Mouse (Mus musculus): ENCODE data around the gene Frmpd3.
A peak's percentile ranks its signal among the peaks of the same experiment; 100 is the strongest.

The Frmpd3 gene

DNA sequence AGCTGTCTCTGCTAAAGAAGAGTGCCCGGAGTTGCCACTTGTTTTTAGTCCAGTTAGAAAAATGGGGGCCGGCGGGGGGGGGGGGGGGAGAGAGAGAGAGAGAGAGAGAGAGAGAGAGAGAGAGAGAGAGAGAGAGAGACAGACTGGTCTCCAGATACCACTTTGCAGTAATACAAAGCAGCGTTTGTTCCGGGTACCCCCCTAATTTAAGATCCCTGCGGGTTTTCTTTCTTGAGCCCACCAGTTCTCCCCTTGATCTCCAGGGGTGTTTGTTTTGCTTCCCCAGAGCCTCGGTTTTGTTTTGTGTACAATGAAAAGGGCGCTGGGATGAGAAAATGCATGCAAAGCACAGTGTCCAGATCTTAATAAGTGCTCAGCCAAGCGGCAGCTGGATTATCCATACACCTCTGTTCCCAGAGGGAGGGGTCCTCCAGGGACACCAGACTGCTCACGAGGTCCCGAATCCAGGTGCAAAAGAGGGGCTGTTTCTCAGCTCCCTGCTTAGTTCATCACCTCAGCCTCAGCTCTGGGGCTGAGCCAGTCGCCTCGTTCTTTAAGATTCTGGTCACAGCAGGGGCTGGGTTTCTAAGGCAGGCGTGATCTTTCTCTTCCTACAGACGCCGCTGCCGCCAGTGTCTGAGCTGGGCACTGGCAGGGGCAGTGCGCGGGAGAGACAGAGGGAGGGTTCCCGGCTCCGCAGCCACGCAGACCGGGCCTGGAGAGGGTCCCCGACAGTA lies at the start of gene Frmpd3:
TSS of gene Frmpd3 (plus strand) at position 608 of the 737 bp plus-strand sequence.
- DNase-seq = no peak

DNA sequence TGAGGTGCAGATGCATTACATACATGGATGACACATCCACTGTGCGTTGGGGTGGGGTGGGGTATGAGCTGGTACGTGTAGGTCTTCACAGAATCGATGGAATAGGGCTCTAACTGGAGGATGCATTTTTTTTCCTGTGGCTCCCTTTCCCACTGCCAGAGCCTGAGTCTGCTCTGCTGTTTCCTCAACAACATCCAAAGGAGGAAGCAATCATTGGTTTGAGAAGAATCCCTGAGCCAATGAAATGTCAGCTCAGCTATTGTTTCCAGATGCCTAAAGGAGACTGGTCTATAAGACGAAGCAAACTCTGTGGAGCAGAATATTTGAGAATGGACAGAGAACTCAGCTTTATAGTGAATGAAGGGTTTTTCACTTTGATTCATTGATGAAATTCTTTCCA lies 38.3 kb upstream of the Frmpd3 start:
- no peak for DNase-seq

DNA sequence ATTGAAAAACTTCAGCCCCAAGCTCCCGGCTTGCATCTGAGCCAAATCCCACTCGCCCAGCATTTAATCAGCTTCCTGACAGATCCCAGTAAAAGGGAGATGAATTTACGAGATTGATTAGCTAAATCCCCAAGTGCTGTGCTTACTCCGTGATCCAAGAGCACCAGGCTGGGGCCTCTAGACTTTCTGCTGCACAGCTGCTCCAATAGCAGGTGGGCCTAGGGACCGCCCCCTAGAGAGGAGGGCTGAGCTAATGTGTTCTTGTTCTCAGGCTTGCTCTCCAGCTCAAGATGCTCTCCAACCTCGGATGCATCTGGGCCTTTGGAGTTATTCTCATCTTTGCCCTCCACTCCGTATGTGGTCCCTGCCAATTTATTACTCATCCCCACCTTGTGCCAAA lies 36.4 kb upstream of the Frmpd3 start:
- DNase-seq = no peak

DNA sequence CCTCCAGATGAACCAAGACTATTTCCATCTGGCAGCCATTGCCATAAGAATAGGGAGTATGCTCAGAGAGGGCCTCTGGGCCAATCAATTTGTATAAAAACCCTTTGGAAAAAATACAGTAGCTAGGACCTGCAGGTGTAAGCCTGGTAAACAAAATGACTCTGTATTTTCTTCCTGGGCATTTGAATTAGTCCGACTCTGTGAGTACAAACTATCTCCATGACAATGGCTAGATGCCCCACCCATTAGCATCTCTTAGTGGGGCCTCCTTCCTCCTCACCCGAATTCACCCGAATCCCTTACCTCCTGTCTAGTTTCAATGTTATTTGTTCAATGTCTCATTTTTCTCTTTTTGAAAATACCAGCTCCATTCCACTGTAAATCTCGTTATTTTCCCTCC lies 24.1 kb upstream of the Frmpd3 start:
- no peak for DNase-seq

DNA sequence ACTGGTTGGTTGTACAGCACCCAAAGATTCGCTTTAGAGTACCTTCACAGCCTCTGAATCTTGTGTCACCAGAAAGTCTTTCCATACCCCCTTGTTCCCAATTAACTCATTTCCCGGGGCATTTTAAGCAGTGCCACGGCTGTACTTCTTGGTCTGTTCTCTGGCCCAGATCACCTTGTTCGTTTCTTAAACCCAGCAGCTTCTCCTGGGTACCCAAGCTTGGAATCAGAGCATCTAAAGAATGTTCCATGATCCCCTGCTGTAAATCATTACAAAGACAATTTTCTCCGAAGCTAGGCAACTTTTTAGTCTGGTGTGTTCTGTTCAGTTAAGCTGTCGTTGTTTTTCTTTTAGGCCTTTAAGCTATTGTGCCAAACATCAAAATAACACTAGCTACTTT lies 22.9 kb upstream of the Frmpd3 start:
- DNase-seq = peak; percentile 60

DNA sequence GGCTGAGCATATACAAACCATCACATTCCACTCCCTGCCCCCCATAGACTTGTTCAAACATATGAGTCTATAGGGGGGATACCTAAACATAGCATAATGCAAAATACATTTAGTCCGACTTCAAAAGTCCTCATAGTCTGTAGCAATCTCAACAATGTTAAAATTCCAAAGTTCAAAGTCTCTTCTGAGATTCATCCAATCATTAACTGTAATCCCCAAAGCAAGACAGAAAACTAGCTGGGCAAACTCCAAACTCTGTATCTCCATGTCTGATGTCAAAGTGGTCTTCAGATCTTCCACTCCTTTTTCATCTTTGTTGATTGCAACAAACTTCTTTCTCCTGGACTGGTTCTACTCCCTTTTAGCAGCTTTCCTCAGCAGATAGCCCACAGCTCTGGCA lies 21.4 kb upstream of the Frmpd3 start:
- peak; percentile 59 for DNase-seq

DNA sequence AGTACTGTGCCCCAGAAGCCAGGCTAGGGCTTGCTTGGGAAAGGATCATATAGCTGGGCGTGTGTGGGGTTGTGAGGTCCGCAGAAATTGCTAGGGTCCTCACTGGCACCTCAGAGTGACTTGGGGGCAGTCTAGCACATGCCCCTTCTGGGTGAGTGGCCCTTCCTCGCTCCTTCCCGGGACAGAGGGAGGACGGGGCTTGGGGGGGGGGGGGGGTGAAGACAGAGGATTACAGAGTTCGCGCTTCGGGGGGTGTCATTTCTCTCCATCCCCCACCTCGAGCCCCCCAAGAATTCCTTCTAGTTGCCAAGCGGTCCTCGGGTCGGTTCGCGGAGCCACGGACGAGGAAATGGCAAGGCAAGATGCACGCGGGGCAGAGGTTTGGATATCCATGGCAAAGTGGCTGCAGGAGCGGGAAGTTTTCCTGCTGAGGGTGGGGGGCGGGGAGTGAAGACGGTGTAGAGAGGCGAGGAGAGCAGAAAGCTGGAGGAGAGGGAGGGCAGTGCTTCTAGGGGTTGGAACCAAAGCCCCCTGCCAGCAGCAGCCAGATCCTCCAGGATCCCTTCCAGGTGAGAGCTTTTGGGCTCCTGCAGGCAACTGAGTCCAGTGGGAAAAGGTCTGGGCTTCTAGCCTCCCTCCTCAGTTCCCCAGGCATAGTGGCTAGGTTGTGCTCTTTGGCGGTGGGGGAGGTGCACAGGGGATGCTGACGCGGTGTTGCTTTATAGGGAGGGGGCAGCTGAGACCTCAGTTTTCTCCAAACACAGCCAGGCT lies 515 bp downstream of the Frmpd3 start:
- no peak for DNase-seq

- DNase-seq = no peak
Measured at GRCm38 (mm10) chrX:140375628-140376027, 33.6 kb downstream of the Frmpd3 start.

DNA sequence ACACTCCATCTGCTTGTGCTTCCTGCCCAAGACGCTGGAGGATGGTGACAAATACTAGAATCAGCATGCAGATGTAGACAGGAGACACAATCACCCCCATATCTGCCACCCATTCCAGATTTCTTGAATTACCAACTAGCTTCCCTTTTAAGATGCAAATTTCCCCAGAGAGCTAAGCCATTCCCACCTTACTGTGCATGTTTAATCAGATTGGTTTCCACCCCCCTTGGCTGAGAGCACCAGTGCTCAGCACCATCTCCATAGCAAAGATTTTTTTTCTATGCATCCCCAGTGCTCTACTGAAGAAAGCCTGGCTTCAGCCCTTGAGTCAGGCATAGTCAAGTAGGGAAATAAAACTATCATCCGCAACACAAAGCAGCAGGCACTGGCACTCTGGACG lies 57.9 kb downstream of the Frmpd3 start:
- no peak for DNase-seq

DNA sequence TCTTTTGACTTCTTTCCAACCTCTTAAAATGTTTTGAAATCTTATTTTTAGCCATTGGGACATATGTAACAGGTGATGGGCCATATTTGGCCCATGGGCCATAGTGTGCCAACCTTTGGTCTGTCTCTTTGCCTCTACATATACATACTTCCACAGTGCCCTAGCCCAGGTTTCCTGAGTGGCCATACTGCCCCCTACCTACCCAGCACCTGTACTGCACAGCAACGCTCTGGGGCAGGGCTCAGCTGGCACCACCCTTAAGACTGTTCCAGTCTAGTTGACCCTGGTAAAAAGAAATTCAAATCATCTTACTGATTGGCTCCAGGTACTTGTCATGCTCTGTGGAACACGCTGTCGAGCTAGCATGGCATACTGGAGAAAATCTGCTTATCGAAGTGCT lies 60.8 kb downstream of the Frmpd3 start:
- DNase-seq = peak; percentile 27

GRCm38 (mm10) chrX:140406079-140406478 lies 64.0 kb downstream of the Frmpd3 start:
- no peak for DNase-seq

GRCm38 (mm10) chrX:140406501-140406900 lies 64.4 kb downstream of the Frmpd3 start:
- DNase-seq = peak; percentile 57

- DNase-seq = no peak
Measured at GRCm38 (mm10) chrX:140407593-140407992, 65.5 kb downstream of the Frmpd3 start.

GRCm38 (mm10) chrX:140418467-140418866 lies 76.4 kb downstream of the Frmpd3 start:
- DNase-seq = no peak

- DNase-seq = no peak
Measured at GRCm38 (mm10) chrX:140427124-140427523, 85.1 kb downstream of the Frmpd3 start.

DNA sequence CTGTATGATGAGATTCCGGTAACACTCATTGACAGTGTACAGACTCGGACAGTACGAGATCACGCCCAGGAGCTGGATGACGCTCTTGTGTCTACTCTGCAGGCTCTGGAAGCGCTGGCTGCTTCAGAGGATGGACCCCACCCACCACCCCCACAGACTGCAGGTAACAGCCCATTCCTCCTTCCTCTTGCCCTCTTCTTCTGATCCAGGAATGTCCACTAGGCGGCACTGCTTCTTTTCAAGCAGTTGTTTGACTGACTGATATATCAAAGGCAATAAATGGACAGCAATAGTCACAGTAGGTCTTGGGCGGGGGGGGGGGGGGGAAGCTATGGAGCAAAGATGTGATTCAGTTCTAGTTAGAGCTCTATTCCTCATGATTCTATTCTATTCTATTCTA lies 86.2 kb downstream of the Frmpd3 start:
- peak; percentile 31 for DNase-seq

- no peak for DNase-seq
Measured at GRCm38 (mm10) chrX:140429985-140430384, 87.9 kb downstream of the Frmpd3 start.

- DNase-seq = no peak
Measured at GRCm38 (mm10) chrX:140430506-140430905, 88.4 kb downstream of the Frmpd3 start.

- DNase-seq = no peak
Measured at GRCm38 (mm10) chrX:140431981-140432380, 89.9 kb downstream of the Frmpd3 start.

- DNase-seq = no peak
Measured at GRCm38 (mm10) chrX:140432786-140433185, 90.7 kb downstream of the Frmpd3 start.

DNA sequence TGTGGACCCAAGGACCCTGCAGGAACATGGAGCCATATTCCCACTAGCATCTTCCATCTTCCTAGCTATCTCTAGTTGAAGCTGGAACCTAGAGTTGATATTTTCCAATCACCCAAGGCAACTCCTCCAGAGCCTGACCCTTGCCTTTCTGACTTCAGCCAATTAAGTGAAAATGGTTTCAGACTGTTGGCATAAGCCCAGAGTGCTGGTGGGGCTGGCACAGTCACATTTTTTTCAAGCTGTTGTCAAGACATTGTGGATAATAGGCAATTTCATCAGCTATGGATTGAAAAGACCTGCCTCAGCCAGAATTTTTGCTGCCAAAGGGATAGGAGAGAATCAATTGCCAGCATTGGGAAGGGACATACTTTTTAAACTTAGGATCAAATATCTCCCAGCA lies 95.8 kb downstream of the Frmpd3 start:
- DNase-seq = no peak

DNA sequence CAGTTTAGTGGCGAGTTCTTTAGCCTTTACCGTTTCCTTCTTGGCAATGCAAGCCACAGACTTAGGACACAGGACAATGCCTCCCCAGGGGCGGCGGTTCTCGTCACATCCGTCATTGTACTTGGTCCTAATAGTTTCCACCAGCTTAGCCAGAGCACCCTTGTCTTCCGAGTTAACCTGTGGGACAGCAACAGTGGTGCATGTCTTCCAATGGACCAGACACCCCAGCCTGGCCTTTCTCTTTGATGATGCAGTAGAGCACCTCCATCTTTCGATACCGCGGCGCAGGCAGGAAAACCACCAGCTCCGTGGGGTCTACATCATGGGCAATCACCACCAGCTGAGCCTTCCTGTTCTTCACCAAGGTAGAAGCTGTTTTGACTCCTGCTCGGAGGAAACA lies 103.5 kb downstream of the Frmpd3 start:
- no peak for DNase-seq

GRCm38 (mm10) chrX:140450071-140450470 lies 108.0 kb downstream of the Frmpd3 start:
- DNase-seq = peak; percentile 76

DNA sequence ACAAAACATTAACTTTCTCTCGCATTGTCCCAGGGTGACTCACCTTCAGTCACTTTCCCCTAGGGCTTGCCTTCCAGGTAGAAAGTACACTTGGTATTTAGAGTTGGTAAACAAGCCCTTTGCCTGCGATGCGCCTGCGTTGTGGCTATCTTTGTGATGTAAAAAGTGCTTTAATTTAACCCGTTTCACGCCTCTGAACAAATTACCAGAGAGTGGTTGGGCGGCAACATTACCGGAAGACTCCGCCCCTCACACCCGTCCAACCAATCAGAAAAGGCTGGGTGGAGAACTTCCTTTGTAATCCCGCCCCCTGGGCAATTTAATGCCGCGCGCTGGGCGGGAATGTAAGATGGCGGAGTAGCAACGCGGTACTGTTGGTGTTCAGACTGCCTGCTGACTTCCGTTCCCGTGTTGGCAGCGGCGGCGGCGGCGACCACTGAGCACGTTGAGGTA lies 114.2 kb downstream of the Frmpd3 start, which contains the start of gene Prps1:
TSS of gene Prps1 (plus strand) at position 335 of the 453 bp plus-strand sequence.
- DNase-seq = peak; percentile 91

All from kidney, adult 9 months (tissue).